Mouse (Mus musculus): Measurements from ENCODE around the gene Gm3646.
A peak's percentile ranks its signal among the peaks of the same experiment; 100 is the strongest.

DNA sequence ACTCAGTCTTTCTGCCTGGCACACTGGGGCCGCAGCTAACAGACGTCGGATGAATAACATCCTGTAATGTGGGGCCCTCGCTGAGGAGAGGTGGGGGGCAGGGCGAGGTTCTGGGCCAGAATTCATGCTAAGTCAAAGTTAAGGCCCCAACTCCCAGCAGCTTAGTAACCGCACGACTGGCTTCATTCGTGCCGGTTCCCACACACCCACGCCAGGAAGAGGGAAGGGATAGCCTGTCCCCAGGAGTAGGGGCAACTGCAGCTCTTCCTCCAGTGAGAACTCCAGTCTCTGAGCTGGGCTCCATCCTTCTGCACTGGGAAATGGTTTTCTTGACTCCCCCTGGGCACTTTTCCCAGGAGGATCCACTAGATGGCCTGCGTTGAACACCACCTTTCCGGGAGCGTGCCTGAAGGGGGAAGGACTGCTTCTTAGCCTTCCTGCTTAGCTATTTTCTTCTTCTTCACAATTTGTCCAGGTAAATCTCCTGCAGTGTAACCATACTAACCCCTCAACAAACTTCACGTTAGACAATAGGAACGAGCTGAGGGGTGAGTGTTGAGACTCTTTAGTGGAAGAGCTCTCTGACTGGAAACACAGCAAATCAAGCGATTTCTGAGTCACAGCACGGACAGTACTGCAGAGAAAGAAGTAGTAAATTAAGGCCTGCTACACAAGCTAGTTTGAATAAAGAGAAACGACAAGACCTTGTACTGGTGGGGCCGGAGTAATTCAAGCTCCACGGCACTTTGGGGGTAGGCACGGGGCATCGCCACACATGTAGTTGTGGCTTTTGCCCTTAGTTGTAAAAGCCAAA is 43.7 kb downstream of the Gm3646 start:
- TF ChIP-seq CTCF (IDR thresholded peaks at IDR 0.05; ENCODE audit: low read depth, low read length) (peak; percentile 54; the same call in 1 of the 2 replicates), POLR2A (IDR thresholded peaks at IDR 0.05; ENCODE audit: borderline replicate concordance, low read depth, low read length) (no peak)
